Mouse (Mus musculus) embryonic facial prominence, embryonic 15.5 days (tissue): Measurements from ENCODE around the gene Cbr2. TPM values are rescaled to one million over a fixed set of nuclear protein-coding genes. Genes with fewer than 3 reads are reported as not detected.
"Not testable (repeated sequence)": the region's sequence is repeated elsewhere in the genome, so short reads cannot be mapped to it uniquely, and the experiment has no call there.

Experiments used
- ATAC-seq: fragments of 200-750 bp; cut with Nextera tagmentation; 2 replicates; pipeline ENCODE4 v1.8.0; 2017; ENCODE audit warnings: low read depth, moderate TSS enrichment; ENCODE audit not compliant: insufficient number of reproducible peaks, low FRiP score, low TSS enrichment
- H3K27ac ChIP-seq: fragments of 300-500 bp; sonication (generic); replicated peaks from 2 replicates; pipeline ENCODE4 v1.5.1; 2015; ENCODE audit warnings: mild to moderate bottlenecking, inconsistent platforms
- H3K27me3 ChIP-seq: fragments of 300-500 bp; sonication (generic); 2 replicates; pipeline ENCODE4 v1.6.1; 2015; ENCODE audit warnings: inconsistent platforms
- H3K36me3 ChIP-seq: fragments of 300-500 bp; sonication (generic); 2 replicates; pipeline ENCODE4 v1.6.1; 2015; ENCODE audit warnings: mild to moderate bottlenecking, inconsistent platforms
- H3K4me1 ChIP-seq: fragments of 300-500 bp; sonication (generic); 2 replicates; pipeline ENCODE4 v1.6.1; 2015; ENCODE audit warnings: inconsistent platforms
- H3K4me2 ChIP-seq: fragments of 300-500 bp; sonication (generic); replicated peaks from 2 replicates; pipeline ENCODE4 v1.6.1; 2015; ENCODE audit warnings: mild to moderate bottlenecking, inconsistent platforms
- H3K4me3 ChIP-seq: fragments of 300-500 bp; sonication (generic); replicated peaks from 2 replicates; pipeline ENCODE4 v1.5.1; 2015; ENCODE audit warnings: mild to moderate bottlenecking, inconsistent platforms
- H3K9ac ChIP-seq: fragments of 300-500 bp; sonication (generic); 2 replicates; pipeline ENCODE4 v1.6.1; 2015; ENCODE audit warnings: inconsistent platforms
- H3K9me3 ChIP-seq: fragments of 300-500 bp; sonication (generic); replicated peaks from 2 replicates; pipeline ENCODE4 v1.6.1; 2016; ENCODE audit warnings: inconsistent platforms
- WGBS: fragments of 180-500 bp; shearing (Covaris S2); methylation state at CpG from one replicate; pipeline ENCODE4 v1.1.7; 2015; 5-methylcytosine and 5-hydroxymethylcytosine counted together
- polyA plus RNA-seq: library from polyadenylated mRNA; unstranded; fragments of >200 nt; fragmentation: Nextera tagmentation; extraction: Ambion mirVana; gene quantifications from 2 replicates; pipeline ENCODE4 v1.2.1, GENCODE M21; 2015

The Cbr2 gene
- polyA plus RNA-seq, 1 experiment from 2014 or later, result 315 TPM

DNA sequence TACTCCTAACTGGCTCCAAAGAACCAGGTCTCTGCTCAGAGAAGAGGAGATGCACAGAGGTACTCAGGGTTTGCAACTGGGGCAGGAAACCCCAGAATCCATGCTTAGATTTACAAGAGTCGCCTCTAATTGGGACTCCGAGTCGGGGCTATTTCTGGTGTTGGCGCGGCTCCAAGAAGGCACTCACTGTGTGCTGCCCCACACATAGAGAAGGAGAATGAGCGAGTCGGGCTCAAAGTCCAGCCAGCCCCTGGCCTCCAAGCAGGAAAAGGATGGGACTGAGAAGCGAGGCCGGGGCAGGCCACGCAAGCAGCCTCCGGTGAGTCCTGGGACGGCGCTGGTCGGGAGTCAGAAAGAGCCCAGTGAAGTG, 30.7 kb upstream of the Cbr2 start, which contains the start of gene Hmga1b:
Hmga1b (plus strand) TSS at position 123 of the 370 bp plus-strand sequence.
- not testable (repeated sequence) for H3K4me3 ChIP-seq, H3K27me3 ChIP-seq, H3K36me3 ChIP-seq, H3K9ac ChIP-seq, H3K4me1 ChIP-seq, H3K9me3 ChIP-seq, ATAC-seq
- 11% methylated on average over 14 of the region's 14 CpGs for WGBS
- H3K27ac ChIP-seq, result 0 out of 2 replicates have a peak within 1 kb of the TSS, but pooled peaks have one; percentile 22
- H3K4me2 ChIP-seq, result peak within 1 kb of the TSS; percentile 8; the same call in 1 of the 2 replicates

DNA sequence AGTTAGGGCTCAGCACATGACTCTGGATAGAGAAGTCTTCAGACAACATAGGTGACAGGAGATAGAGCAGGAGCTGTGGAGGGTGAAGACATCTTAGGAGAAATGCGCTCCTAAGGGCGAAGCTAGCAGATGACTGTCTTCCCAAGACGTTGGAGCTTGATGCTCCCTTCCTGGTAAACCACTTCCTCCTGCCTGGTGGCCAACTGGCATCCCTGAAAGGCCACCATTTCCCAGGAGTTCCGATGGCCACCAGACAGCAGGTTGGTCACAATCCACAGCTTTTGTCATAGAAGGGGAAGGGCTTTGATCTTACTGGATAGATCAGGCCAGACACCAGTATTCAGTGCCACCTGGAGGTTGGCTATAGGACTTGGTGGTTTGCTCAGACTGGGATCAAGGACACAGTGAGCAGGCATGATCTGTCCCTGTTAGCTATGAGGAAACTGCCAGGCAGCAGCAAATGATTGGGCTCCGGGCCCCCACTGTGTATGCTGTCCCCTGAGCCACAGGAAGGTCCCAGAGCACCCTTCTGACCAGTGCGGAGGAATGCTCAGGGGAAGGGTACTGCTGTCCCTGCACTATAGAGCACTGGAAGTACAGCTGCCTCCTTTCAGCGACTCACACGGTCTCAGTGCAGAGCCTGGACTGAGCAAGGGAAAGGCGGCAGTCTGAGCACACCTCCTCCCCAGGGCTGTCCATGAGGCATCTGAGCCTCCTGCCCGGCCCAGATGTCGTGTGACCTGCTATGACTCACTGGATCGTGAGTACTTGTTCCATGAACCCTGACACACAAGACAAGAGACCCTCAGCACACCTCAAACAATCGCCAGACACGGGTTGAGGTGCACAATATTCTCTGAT, 30.1 kb upstream of the Cbr2 start:
- no peak for ATAC-seq
- H3K4me3 ChIP-seq, result no peak overlapping the region
- no peaks in the 10 kb centered on the region for H3K36me3 ChIP-seq
- no peak overlapping the region for H3K9ac ChIP-seq
- H3K27ac ChIP-seq, result no peak overlapping the region
- 0 out of 2 replicates have a peak, but pooled peaks cover 3% of the 10 kb centered on the region for H3K27me3 ChIP-seq
- 0 out of 2 replicates have a peak overlapping the region, but pooled peaks have one; percentile 8 for H3K4me2 ChIP-seq
- peaks cover 5% of the 10 kb centered on the region; the same call in 1 of the 2 replicates for H3K9me3 ChIP-seq
- 67% methylated on average over 14 of the region's 14 CpGs for WGBS
- H3K4me1 ChIP-seq, result peaks cover 6% of the 10 kb centered on the region

DNA sequence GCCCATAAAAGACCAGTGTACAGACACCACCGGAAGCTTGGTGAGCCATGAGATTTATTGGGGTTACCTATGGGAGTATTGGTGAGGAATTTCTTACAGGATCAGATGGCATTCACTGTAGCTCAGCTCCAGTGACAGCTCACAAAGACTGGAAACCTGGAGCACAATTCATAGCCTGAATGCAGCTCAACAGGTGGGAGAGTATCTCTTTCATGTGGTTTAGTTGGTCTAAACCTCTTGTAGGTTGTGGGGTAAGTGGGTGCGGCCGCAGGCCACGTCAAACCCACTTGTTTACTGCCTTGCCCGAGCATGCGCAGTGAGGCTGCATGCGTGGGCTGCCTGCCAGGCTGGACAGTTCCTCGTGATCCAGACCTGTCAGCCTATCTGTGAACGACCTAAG, 28.3 kb upstream of the Cbr2 start:
- Histone ChIP-seq H3K4me1 (peaks cover 6% of the 10 kb centered on the region), H3K36me3 (no peaks in the 10 kb centered on the region), H3K4me3 (no peak overlapping the region), H3K9ac (no peak overlapping the region), H3K9me3 (peaks cover 5% of the 10 kb centered on the region; the same call in 1 of the 2 replicates), H3K27ac (no peak overlapping the region), H3K4me2 (no peak overlapping the region), H3K27me3 (0 out of 2 replicates have a peak, but pooled peaks cover 3% of the 10 kb centered on the region)
- ATAC-seq, result no peak
- WGBS, result 75% methylated on average over 9 of the region's 9 CpGs

DNA sequence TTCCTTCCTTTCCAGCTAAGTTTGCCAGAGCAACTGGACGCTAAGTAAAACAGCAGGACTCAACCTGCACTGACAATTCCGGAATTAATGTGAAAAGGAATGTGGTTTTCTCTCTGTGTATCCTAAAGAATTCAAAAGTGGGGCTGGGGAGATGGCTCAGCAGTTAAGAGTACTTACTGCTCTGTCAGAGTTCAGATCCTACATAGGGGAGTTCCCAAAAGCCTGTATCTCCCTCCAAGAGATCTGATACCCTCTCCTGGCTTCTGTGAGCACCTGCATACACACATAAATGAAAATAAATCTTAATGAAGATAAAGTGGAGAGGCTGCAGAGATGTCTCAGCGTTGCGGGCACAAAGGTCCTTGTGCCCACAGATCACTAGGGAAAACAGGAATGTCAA, 19.7 kb upstream of the Cbr2 start:
- Histone ChIP-seq H3K9me3 (no peaks in the 10 kb centered on the region), H3K27me3 (no peaks in the 10 kb centered on the region), H3K36me3 (no peaks in the 10 kb centered on the region), H3K4me1 (no peaks in the 10 kb centered on the region), H3K4me3 (no peak overlapping the region), H3K4me2 (no peak overlapping the region), H3K27ac (no peak overlapping the region), H3K9ac (no peak overlapping the region)
- 58% methylated on average over 4 of the region's 4 CpGs for WGBS
- ATAC-seq, result no peak

DNA sequence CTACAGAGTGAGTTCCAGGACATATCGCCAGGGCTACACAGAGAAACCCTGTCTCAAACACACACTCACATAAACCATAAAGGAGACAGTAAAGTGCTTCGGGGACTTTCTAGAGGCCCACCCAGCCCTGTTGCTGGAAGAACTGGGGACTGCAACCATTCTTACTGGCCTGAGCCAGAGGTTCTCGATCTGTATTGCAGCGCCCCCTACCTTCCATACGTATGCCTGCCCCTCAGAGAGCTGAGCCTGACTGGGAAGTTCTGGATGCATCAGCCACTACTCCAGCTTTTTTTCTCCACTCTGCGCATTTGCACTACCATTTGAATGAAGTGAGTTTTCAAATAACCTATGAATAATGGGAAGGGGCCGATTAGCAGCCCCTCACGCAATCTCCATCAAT, 17.5 kb upstream of the Cbr2 start:
- H3K27me3 ChIP-seq, result no peaks in the 10 kb centered on the region
- no peak for ATAC-seq
- no peak overlapping the region for H3K4me2 ChIP-seq
- H3K4me1 ChIP-seq, result no peaks in the 10 kb centered on the region
- H3K9me3 ChIP-seq, result no peaks in the 10 kb centered on the region
- 65% methylated on average over 8 of the region's 8 CpGs for WGBS
- no peak overlapping the region for H3K4me3 ChIP-seq
- no peak overlapping the region for H3K9ac ChIP-seq
- H3K27ac ChIP-seq, result no peak overlapping the region
- H3K36me3 ChIP-seq, result no peaks in the 10 kb centered on the region

DNA sequence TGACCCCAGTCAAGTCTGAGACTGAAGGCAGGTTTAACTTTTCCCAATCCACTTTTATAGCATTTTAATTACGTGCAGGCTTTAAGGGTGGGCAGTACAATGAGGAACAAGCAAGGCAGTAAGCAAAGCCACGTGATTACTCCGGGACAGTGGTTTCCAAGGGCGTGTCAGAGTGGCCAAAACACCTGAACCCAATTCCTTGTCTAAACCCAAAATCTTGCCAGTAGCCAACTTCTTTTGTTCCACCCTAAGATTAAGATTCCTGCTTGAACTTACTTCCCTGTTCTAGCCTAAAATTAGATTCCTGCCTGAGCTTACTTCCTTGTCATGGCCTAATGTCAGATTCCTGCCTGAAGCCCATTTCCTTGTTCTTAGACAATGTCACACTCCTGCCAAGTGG, 16.1 kb upstream of the Cbr2 start:
- Histone ChIP-seq H3K4me2 (no peak overlapping the region), H3K4me1 (no peaks in the 10 kb centered on the region), H3K9ac (no peak overlapping the region), H3K27me3 (no peaks in the 10 kb centered on the region), H3K4me3 (no peak overlapping the region), H3K9me3 (no peaks in the 10 kb centered on the region), H3K27ac (no peak overlapping the region), H3K36me3 (no peaks in the 10 kb centered on the region)
- ATAC-seq, result no peak
- 75% methylated on average over 4 of the region's 4 CpGs for WGBS

DNA sequence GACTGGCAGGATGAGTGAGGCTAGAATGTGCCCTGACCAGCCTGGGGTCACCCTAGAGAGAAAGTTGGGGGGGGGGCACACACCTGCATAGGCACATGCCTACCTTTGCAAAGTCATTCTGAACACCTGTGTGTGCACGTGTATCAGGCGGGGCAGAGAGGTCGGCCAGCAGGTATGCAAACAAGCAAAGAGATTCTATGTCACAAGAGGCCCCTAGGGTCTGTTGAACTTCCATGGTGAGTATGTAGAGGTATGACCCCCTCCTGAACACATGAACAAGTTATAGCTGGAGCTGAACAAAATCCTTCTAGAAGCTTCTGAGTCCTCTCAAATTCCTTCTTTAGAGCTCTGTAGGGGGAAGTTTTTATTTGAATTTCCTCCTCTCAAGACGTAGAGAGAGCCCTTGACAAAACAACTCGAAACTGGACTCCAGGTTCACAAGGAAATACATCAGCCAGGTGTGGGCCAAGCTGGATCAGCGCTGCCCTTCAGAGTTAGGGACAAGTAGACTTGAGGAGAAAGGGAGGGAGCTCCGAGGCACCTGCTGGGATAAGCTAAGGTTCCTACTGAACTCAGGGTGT, 12.3 kb upstream of the Cbr2 start:
- 63% methylated on average over 7 of the region's 7 CpGs for WGBS
- H3K4me3 ChIP-seq, result no peak overlapping the region
- no peak overlapping the region for H3K27ac ChIP-seq
- ATAC-seq, result no peak
- H3K9ac ChIP-seq, result no peak overlapping the region
- no peaks in the 10 kb centered on the region for H3K9me3 ChIP-seq
- H3K4me2 ChIP-seq, result no peak overlapping the region
- no peaks in the 10 kb centered on the region for H3K36me3 ChIP-seq
- H3K4me1 ChIP-seq, result no peaks in the 10 kb centered on the region
- no peaks in the 10 kb centered on the region for H3K27me3 ChIP-seq

DNA sequence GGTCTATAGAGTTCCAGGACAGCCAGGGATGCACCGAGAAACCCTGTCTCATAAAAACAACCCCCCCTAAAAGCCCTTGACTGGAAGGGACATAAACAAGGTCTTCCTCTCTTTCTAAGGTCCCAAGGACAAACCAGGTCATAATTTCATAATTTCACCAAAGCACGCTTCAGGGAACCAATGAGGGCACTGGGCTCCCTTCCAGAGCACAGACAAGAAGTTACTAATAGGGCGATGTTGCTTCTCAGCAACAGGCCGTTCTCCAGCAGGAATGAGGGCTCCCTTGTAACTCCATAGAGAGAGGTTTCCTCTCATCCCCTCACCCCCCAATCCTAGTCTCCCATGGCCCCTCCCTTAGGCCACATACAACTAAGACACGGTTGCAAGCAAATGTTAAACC, 9.1 kb upstream of the Cbr2 start:
- WGBS, result 93% methylated on average over 5 of the region's 5 CpGs
- H3K4me1 ChIP-seq, result no peaks in the 10 kb centered on the region

DNA sequence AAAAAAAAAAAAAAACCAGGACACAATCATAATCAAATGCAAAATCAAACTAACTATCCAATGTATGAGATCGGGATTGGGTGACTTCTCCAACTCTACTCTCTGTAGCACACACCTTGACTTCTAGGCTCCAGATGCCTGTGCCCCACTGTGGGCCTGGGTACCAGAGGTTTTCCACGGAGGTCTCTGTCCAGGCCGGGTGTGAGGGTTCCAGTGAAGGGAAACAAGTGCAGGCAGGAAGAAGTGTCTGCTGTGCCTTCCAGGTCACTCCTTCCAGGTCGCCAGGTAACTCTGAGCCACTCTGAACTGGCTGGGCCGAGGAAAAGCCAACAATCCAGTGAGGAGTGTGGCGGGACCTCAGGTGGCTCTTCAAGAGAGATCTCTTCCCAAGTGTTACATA, 4.5 kb upstream of the Cbr2 start:
- Histone ChIP-seq H3K36me3 (no peaks in the 10 kb centered on the region), H3K9ac (no peak overlapping the region), H3K4me1 (peaks cover 16% of the 10 kb centered on the region), H3K27me3 (no peaks in the 10 kb centered on the region), H3K4me2 (no peak overlapping the region), H3K4me3 (no peak overlapping the region), H3K27ac (no peak overlapping the region), H3K9me3 (no peaks in the 10 kb centered on the region)
- no peak for ATAC-seq
- 74% methylated on average over 6 of the region's 6 CpGs for WGBS

More for the DNA sequence above, 9.1 kb upstream of the Cbr2 start:
- Histone ChIP-seq H3K36me3 (no peaks in the 10 kb centered on the region), H3K27me3 (no peaks in the 10 kb centered on the region), H3K9me3 (no peaks in the 10 kb centered on the region), H3K9ac (no peak overlapping the region), H3K4me3 (no peak overlapping the region), H3K4me2 (no peak overlapping the region), H3K27ac (no peak overlapping the region)
- ATAC-seq, result no peak

DNA sequence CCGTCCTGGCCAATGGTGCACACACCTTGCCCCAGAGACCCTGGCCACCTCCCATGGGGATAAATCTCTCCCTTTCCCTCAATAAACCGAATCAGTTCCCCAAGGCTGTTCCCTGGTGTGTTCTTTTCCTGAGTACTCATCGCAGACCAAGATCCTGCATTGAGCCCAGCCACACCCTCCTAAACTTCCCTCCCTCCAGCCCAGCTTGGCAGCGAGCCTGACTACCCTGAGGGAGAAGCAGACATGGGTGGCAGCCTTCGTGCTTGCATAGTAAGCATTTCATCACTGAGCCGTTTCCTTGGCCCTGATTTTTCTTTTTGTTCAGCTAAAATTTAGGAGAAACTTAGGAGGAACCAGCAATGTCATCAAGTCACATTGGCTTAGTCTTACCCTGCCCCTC, 1.6 kb upstream of the Cbr2 start:
- Histone ChIP-seq H3K4me3 (no peak overlapping the region), H3K27me3 (no peaks in the 10 kb centered on the region), H3K9me3 (no peaks in the 10 kb centered on the region), H3K9ac (no peak overlapping the region), H3K36me3 (no peaks in the 10 kb centered on the region), H3K4me1 (peaks cover 23% of the 10 kb centered on the region), H3K4me2 (no peak overlapping the region), H3K27ac (peak overlapping the region; percentile 68)
- no peak for ATAC-seq
- WGBS, result 40% methylated on average over 6 of the region's 6 CpGs

DNA sequence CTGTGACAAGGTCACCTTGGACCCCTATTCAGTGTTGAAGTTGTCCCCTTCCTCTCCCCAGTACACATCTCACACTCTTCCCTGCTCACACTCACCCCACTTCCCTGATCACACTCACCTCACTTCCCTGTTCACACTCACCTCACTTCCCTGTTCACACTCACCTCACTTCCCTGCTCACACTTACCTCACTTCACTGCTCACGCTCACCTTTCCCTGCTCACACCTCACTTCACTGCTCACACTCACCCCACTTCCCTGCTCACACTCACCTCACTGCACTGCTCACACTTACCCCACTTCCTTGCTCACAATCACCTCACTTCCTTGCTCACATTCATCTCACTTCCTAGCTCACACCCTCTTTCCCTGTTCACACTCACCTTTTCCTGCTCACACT, 519 bp downstream of the Cbr2 start:
- no peak for ATAC-seq
- no peak overlapping the region for H3K9ac ChIP-seq
- peaks cover 30% of the 10 kb centered on the region for H3K4me1 ChIP-seq
- no peaks in the 10 kb centered on the region for H3K36me3 ChIP-seq
- WGBS, result 86% methylated on average over 1 of the region's 1 CpGs
- H3K4me3 ChIP-seq, result 0 out of 2 replicates have a peak overlapping the region, but pooled peaks have one; percentile 3
- no peaks in the 10 kb centered on the region for H3K27me3 ChIP-seq
- H3K4me2 ChIP-seq, result peak overlapping the region; percentile 10; the same call in 1 of the 2 replicates
- no peaks in the 10 kb centered on the region for H3K9me3 ChIP-seq
- peak overlapping the region; percentile 65 for H3K27ac ChIP-seq
